In genomic region chr11:87126824-87127816, GRCm38 (mm10) we compare ENCODE assay signal across 8 mouse cellular contexts. TPM values are rescaled to one million over a fixed set of nuclear protein-coding genes. Genes with fewer than 3 reads are reported as not detected.
DNase-seq lines count a peak whose midpoint lies in the region; ATAC-seq lines count a peak whose summit lies in the region.

Gene Trim37, plus strand, starts transcription at chr11:87127077.

- intact Hi-C loops in gastrocnemius, postnatal 14 days (cut with DNase I; ENCODE audit: low total_unique reads), result no loop called here
- intact Hi-C loops in left cerebral cortex, postnatal 10 days (cut with DNase I), result no loop called here

- peak; percentile 87 for ATAC-seq in inflammation-experienced regulatory T-cells, adult 6 months
- ATAC-seq in megakaryocyte-erythroid progenitor cell, adult 5-6 weeks (replicated peaks; ENCODE audit: low FRiP score, low TSS enrichment, poor library complexity, severe bottlenecking), result peak; percentile 87

- peak; percentile 91 to 95 for DNase-seq in adrenal gland, adult (ENCODE audit: inconsistent age in 2 of 2, low spot score in 1 of 2)
- peak; percentile 95 for DNase-seq in embryo, embryonic 10.5 days (ENCODE audit: low spot score)
- peak; percentile 87 for DNase-seq in gastrocnemius, postnatal 14 days
- peak; percentile 85 to 93 for DNase-seq in left cerebral cortex, postnatal 10 days (ENCODE audit: extremely low spot score in 1 of 2, low spot score in 2 of 2)
- peak; percentile 94 for DNase-seq in right cerebral cortex, postnatal 25 days
- DNase-seq in urinary bladder, postnatal 4 days (ENCODE audit: low spot score in 2 of 2), result peak; percentile 78 to 79

RNA-seq across cellular contexts. Expression of gene Trim37, which starts in this region (rescaled TPM):
- 1 to 10 TPM; 3.5 to 5.1 TPM for total RNA-seq in gastrocnemius, postnatal 14 days (2021)
- polyA plus RNA-seq in inflammation-experienced regulatory T-cells, adult 6 months (2017; shearing (Covaris generic)), result 1 to 10 TPM; 5.0 to 9.7 (median 7.6) TPM
- 100 to 1,000 TPM; 176 to 177 TPM for total RNA-seq in left cerebral cortex, postnatal 10 days (2021)
- total RNA-seq in megakaryocyte-erythroid progenitor cell, adult 5-6 weeks (2014; fragmentation: Nextera tagmentation), result 42.7 and 48.9 TPM in 2 replicates
- total RNA-seq in megakaryocyte-erythroid progenitor cell, adult 5-6 weeks (2017), result 76.3 and 80.2 TPM in 2 replicates

Comparison
In these comparisons a context has a peak if more than half of its experiments do, and no peak if none do; other contexts are left out.
1. Peak in every context shown above with its lines: DNase-seq and ATAC-seq.
2. RNA of gene Trim37 (total RNA-seq): 176 to 177 TPM in left cerebral cortex, postnatal 10 days and 42.7 to 80.2 TPM in megakaryocyte-erythroid progenitor cell, adult 5-6 weeks; 3.5 to 5.1 TPM in gastrocnemius, postnatal 14 days; every median in the first group is over 4 times any median in the second.